Mouse (Mus musculus): ENCODE measurements around the gene Cyth1.

Cyth1 gene

DNA sequence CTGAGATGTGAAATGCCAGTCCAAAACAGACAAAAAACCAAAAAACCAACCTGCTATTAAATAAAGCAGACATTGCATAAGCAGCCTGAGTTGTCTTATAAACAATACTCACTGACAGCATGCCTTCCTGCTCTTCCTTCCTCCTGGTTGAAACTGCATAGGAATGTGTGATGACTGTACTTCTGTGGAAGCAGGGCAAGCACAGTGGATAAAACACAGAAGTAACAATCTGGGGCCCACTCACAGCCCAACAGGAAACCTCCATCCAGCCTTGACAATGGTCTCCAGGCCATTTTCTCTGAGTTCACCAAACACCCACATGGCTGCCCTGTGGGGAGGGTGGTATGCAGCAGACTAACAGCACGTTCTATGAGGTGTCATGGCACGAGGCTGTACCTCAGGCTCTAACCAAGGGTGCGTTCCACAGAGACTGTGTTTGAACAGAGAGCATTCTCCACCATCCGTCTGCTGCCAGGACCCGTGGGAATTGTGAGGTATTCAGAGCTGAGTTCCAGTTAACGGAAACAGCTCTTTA is 26.0 kb downstream of the Cyth1 start:
- no peak for DNase-seq

DNA sequence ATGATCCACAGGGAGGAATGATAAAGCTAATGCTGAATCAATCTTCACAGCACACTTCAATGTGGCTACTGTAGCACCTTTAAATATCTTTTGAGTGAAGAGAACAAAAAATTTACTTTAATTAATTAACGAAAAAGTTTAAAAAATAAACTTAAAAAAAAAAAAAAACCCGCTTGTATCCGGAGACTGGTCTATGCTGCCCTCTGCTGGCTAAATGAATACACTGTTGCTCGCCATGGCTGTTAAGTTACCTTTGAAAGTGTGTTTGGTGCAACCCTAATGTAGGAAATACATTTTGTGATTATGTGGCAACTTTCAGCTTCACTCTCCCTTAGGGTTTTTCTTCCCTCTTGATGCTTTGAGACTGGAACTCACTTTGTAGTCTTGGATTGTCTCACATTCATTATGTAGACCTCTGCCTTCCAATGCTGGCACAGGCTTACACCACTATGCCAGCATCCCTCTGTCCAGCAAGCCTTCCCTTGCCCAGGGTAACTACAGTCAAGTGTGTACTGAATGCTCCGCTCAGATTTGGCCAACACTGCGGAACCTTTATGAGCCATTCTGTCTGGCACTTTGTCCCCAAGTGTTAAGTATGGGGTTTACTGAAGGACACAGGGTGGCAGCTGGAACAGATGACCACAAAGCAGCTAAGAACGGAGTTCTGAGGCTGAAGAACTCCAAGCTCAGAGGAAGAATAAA is 27.7 kb downstream of the Cyth1 start:
- DNase-seq, result peak; percentile 78

GRCm38 (mm10) chr11:118219066-118219465 is 29.3 kb downstream of the Cyth1 start:
- DNase-seq, result no peak

DNA sequence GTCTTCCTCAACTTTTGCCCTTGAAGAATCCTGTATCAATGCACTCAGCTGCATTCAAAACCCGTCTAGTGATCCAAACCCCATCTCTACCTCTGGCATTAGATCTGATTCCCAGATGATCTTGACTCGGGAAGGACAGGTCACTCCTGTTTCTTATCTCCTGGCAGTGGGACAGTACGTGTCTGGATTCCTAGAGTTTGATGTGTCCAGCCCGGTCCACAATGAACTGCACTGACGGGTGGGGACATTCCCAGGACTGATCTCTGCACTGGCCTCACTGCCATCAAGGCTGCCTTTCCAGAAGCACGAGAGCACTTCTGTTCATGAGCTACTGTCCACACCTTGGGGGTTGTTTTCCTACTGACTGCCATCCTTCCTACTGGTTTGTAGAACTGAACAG is 31.9 kb downstream of the Cyth1 start:
- peak; percentile 18 for DNase-seq

DNA sequence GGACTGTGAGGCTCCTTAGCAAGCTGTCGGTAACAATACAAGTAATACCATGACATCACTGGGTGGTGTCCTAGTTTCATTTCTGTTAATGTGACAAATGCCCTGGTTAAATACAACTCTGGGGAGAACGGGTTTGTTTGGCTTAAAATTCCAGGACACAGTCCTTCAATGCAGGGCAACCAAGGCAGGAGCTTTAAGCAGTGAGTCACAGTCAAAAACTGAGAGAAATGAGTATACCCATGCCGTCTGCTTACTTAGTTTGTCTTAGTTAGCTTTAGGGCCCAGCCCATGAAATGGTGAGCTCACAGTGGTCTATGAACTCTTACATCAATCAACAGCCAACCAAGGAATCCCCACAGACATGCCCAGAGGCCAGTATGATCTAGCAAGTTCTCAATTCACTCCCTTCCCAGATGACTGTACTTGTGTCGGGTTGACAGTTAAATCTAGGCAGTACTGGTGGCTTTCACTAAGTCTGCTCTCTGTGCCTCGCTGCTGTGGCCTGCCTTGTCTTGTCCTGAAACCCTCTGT is 32.4 kb downstream of the Cyth1 start:
- peak; percentile 36 for DNase-seq

DNA sequence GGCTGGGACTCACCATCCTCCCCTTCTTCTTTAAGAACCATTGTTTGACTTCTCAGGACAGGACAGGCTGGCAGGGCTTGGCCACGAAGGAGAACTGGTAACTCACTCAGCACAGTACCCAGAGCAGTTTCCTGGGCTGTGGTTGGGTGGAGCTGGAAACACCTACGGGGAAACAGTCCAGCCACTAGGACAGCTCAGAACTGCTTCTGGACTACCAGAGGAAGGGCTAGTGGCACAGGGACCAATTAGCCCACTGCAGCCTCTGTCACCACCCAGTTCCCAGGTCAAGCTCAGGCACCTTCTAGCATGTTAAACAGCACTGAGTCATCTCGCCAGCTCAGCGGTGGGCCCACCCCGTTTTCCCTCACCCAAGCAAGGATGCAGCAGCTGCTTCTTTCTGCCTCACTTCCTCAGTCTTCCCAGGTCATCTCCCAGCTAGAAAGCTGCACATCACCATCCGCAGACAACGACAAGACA is 35.7 kb downstream of the Cyth1 start:
- peak; percentile 51 for DNase-seq

DNA sequence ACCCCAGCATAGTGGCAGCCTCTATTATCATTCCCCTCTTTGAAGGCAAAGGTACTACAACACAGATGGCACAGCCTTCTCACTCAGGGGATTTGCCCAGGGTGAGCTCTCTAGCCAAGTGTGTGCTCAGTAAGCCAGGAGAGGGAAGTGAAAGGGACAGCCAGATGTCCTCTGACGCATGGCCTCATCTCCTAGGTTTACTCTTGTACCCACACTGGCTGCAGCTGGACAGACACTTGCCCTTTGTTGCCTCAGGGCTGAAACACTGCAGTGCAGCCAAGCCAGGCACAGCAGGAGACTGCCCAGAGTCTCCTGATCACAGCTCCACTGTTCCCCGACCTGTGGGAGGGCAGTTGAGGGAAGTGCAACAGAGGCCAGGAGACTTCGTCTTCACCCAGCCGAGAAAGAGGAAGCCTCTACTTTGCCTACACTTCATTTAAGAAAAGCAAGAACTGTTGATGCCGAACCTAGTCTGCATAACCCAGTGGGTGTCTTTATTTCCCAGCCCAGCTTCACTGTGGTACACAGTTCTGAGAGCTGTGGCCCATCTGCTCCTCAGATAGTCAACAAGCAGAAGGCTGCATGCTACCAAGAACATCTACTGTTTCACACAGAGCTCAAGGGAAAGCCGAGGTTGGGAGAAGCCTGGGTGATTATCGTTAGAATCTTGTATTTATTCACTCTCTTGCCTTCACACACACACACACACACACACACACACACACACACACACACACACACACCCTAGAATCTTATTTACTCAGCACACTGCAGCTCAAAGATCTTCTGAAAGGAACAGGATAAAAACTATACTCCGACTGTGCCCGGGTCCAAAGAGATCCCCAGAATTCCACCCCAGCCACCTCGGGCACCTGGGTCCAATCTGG is 36.4 kb downstream of the Cyth1 start:
- peak; percentile 73 for DNase-seq

GRCm38 (mm10) chr11:118210962-118211361 is 37.4 kb downstream of the Cyth1 start:
- DNase-seq, result peak; percentile 42

- peak; percentile 88 for DNase-seq
Measured at GRCm38 (mm10) chr11:118210116-118210515, 38.3 kb downstream of the Cyth1 start.

GRCm38 (mm10) chr11:118209376-118209775 is 39.0 kb downstream of the Cyth1 start:
- peak; percentile 55 for DNase-seq

- DNase-seq, result peak; percentile 52
Measured at GRCm38 (mm10) chr11:118208672-118209272, 39.6 kb downstream of the Cyth1 start.

GRCm38 (mm10) chr11:118207424-118208033 is 40.9 kb downstream of the Cyth1 start:
- peak; percentile 38 for DNase-seq

DNA sequence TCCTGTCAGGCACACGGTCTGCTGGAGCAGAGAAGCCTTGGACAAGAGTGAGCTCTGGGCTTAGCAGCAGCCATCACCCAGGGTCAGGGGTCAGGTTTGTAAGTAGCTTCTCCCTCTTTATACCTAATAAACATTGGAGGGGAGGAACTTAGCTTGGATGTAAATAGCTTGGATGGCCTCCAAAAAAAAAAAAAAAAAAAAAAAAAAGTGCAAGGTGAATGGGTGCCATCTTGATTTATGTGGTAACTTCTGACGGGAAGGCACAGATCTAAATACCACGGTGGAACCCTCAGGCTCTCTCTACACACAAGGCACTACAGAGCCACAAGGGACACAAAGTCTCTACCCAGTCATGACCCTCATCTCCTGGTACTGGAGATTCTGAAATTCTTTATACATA is 42.1 kb downstream of the Cyth1 start:
- no peak for DNase-seq

GRCm38 (mm10) chr11:118203469-118203868 is 44.9 kb downstream of the Cyth1 start:
- DNase-seq, result peak; percentile 44

DNA sequence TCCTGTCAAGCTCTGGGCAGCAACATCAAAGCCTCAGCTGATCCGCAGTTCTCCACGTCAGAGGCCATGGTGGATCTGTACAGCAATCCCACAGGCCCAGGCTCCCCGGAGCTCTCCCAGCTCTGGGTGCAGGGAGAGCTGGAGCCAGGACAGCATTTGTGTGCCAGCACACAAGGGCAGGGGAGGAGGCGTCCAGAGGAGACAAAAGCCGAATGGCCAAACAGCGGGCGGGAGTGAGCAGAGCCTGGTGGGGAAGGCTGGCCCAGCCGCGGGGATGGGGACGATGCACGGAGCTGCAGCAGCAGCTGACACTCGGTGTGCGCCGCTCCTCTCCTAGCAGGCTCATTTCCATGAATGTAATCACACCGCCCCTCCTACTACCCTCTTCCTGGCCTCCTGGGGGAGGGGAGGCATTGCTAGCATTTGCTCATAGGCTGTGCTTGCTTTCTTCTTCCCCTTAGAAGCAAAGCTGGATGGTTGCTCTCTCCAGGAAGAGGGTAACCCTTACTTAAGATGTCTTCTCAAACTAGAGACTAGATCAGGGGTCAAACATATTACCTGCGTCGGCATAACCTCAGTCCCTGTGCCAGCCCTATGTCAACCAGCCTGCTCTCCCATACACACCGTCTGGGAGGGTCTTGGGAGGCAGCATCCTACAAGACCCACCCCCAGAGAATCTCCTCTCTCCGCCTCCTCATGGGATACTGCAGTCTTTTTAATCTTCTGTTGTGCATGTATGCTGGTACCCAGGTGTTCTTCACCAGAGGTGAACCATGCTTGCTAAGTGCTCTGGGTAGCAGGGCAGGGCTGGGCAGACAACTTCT is 45.8 kb downstream of the Cyth1 start:
- DNase-seq, result peak; percentile 85

DNA sequence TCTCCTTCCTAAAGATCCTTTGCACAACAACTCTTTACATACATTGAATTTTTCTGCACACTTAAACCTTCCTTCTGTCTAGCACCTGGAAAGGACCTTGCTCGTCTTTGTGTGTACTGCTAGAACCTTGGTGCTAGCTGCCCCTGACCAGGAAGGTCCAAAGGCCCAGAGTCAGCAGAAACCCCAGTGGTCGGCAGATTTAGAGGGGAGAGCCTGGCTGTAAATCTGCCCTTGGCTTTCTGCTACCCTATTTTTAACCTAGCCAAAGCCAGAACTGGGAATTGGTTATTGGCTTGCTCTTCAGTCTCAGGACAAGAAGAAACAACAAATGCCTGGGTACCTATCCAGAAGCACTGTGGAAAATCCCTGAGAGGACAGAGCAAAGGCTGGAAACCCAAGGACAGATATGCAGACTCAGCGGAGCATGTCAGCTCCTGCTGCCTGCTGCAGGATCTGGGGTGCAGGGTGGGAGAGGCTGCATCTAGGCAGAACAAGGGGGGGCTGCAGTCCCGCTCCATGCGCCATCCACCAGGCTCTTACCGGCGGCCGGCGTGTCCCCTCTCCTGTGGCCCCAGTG is 46.5 kb downstream of the Cyth1 start:
- peak; percentile 87 for DNase-seq

- peak; percentile 69 for DNase-seq
Measured at GRCm38 (mm10) chr11:118200834-118201830, 47.3 kb downstream of the Cyth1 start.

DNA sequence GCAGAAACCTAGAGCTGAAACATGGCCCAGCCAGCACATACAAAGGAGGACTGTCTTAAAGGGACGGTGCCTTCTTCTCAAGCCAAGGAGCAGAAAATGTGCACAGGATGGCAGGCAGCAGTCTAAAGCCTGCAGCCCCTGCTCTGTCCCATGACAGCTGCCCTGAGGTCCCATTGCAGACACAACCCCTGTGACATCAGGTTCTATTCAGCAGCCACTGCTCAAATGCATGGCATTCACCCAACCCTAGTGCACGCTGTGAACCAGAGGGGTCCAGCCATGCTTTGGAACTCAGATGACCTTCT is 50.1 kb downstream of the Cyth1 start:
- peak; percentile 70 for DNase-seq

DNA sequence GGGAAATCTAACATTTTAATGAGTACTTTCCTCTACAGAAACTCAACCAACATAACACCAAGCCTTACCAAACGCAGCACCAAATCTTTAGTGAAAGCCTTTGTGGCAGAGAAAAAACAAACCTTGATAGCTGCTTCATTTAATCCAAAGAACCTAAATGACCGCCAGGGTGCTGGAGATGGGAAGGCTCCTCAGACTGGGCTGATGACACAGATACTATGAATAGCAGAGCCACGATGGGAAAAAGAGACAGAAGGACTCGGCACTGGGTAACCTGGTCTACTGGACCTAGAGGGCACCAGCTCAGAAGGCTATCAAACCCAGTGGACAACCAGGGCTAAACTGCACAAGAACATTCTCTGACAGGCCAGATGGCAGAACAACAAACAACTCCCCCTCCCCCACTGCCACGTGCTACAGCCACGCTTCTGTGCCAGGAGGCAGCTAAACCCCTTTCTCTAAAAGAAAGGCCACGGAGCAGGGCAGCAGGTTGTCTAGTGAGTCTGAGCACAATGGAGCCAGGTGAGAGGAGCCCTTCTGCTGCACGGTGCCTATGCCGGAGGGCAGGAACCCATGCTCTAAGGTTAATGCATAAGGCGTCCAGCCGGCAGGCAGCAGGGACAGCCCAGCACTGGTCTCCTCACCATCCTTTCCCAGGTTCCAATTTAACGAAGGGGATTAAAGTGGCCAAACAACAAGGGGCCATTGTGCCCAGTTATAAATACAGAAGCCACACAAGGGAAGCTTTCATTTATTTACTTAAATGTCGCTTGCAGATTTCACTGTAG is 50.7 kb downstream of the Cyth1 start:
- DNase-seq, result peak; percentile 93
